Mouse (Mus musculus) embryonic facial prominence, embryonic 11.5 days (tissue): ENCODE measurements at regions not wholly inside any gene's neighbourhood (a gene's known extent, or its start where the extent isn't known, plus 50 kb on each side); places are given as distances from the start of the nearest gene placed in this dataset.

Source experiments
- ATAC-seq: fragments of 200-750 bp; cut with Nextera tagmentation; replicated peaks from 2 replicates; pipeline ENCODE4 v1.8.0; 2017; ENCODE audit warnings: low read depth; ENCODE audit not compliant: insufficient number of reproducible peaks, low FRiP score, low TSS enrichment
- DNase-seq: peaks from one replicate; pipeline ENCODE4 v3.0.0-alpha.2; 2015; ENCODE audit warnings: low spot score
- H3K27ac ChIP-seq: fragments of 300-500 bp; sonication (generic); replicated peaks from 2 replicates; pipeline ENCODE4 v1.5.1; 2014; ENCODE audit warnings: mild to moderate bottlenecking, low read depth, low read length, control low read depth
- H3K27me3 ChIP-seq: fragments of 300-500 bp; sonication (generic); 2 replicates; pipeline ENCODE4 v1.6.1; 2014; ENCODE audit warnings: mild to moderate bottlenecking, low read length, moderate library complexity, mixed read lengths; ENCODE audit not compliant: control insufficient read depth, insufficient read depth
- H3K36me3 ChIP-seq: fragments of 300-500 bp; sonication (generic); replicated peaks from 2 replicates; pipeline ENCODE4 v1.6.1; 2014; ENCODE audit warnings: low read depth, mild to moderate bottlenecking, low read length, moderate library complexity, mixed read lengths; ENCODE audit not compliant: control insufficient read depth, insufficient read depth
- H3K4me1 ChIP-seq: fragments of 300-500 bp; sonication (generic); 2 replicates; pipeline ENCODE4 v1.6.1; 2014; ENCODE audit warnings: low read length, mixed read lengths; ENCODE audit not compliant: control insufficient read depth, insufficient read depth
- H3K4me2 ChIP-seq: fragments of 300-500 bp; sonication (generic); 2 replicates; pipeline ENCODE4 v1.6.1; 2014; ENCODE audit warnings: low read depth, mild to moderate bottlenecking, control low read depth, low read length, moderate library complexity
- H3K4me3 ChIP-seq: fragments of 300-500 bp; sonication (generic); 2 replicates; pipeline ENCODE4 v1.5.1; 2014; ENCODE audit warnings: low read depth, low read length, control low read depth
- H3K9ac ChIP-seq: fragments of 300-500 bp; sonication (generic); replicated peaks from 2 replicates; pipeline ENCODE4 v1.6.1; 2014; ENCODE audit warnings: mild to moderate bottlenecking, control low read depth, low read length
- H3K9me3 ChIP-seq: fragments of 300-500 bp; sonication (generic); replicated peaks from 2 replicates; pipeline ENCODE4 v1.6.1; 2016; ENCODE audit warnings: mild to moderate bottlenecking, low read length, inconsistent platforms, mixed read lengths; ENCODE audit not compliant: control insufficient read depth
- WGBS: fragments of 180-500 bp; shearing (Covaris S2); extraction: QIAGEN DNeasy Blood & Tissue Kit; methylation state at CpG from one replicate; pipeline ENCODE4 v1.1.7; 2014; 5-methylcytosine and 5-hydroxymethylcytosine counted together

DNA sequence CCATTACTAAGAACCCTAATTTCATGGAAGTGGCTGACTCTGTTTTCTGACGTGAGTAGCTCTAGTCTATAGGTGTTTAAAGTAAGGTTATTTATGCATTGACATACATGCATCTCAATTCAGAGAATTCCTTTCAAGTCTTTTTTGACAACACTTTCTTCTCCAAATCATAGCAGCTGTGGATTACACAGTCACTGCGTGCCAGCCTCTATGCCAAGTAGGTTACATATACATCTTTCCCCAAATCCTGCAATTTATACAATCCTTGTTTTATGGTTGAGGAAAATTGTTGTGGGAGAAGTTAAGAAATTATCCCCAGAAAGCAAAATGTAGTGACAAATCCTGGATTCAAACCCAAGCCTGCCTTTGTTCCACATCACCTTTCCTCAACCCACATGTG, 56.5 kb upstream of the Ssbp2 start:
- Histone ChIP-seq H3K27ac (no peak overlapping the region), H3K9me3 (no peaks in the 10 kb centered on the region), H3K36me3 (no peaks in the 10 kb centered on the region), H3K4me3 (no peak overlapping the region), H3K4me1 (no peaks in the 10 kb centered on the region), H3K9ac (no peak overlapping the region), H3K27me3 (no peaks in the 10 kb centered on the region), H3K4me2 (no peak overlapping the region)
- DNase-seq (no peak), ATAC-seq (no peak)
- WGBS = 84% methylated on average over 2 of the region's 2 CpGs

DNA sequence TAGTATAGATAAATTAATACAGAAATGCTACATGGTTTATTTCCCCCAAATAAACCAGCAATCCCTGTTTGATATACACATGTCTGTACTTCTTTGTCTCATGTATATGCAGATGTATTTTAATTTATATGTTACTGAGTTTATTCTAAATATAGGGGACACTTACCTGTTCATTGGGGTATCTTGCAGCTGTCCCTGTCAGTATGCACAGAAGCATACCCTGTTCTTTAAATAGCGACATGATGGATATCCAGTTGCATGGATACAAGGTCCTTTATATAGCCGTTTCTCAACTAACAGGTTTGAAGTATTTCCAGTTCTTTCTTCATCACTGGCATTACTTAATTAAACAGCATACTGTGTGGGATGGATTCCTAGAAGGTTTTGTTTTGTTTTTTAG, 55.1 kb upstream of the Ssbp2 start:
- H3K9ac ChIP-seq = no peak overlapping the region
- DNase-seq (no peak), ATAC-seq (no peak)
- H3K9me3 ChIP-seq = no peaks in the 10 kb centered on the region
- H3K4me2 ChIP-seq = no peak overlapping the region
- 92% methylated on average over 2 of the region's 2 CpGs for WGBS
- H3K4me1 ChIP-seq = no peaks in the 10 kb centered on the region
- H3K27me3 ChIP-seq = no peaks in the 10 kb centered on the region
- H3K27ac ChIP-seq = no peak overlapping the region
- H3K36me3 ChIP-seq = no peaks in the 10 kb centered on the region
- H3K4me3 ChIP-seq = no peak overlapping the region

- DNase-seq = no peak
- H3K9me3 ChIP-seq = no peaks in the 10 kb centered on the region
- no peaks in the 10 kb centered on the region for H3K27me3 ChIP-seq
- H3K9ac ChIP-seq = no peak overlapping the region
- no peak for ATAC-seq
- no peak overlapping the region for H3K27ac ChIP-seq
- no peak overlapping the region for H3K4me2 ChIP-seq
- no peak overlapping the region for H3K4me3 ChIP-seq
- no peaks in the 10 kb centered on the region for H3K4me1 ChIP-seq
- H3K36me3 ChIP-seq = no peaks in the 10 kb centered on the region
Observed at GRCm38 (mm10) chr13:91410116-91410515, 50.0 kb upstream of the Ssbp2 start.
